Mouse (Mus musculus): ENCODE measurements around the gene Sec1. TPM values are rescaled to one million over a fixed set of nuclear protein-coding genes. Genes with fewer than 3 reads are reported as not detected.

Sec1 gene
- under 1 TPM; 0.20 to 0.30 TPM for total RNA-seq (2021)
- long read RNA-seq, experiment 1, partial matches to known transcripts, result 1 of 2 reads
- long read RNA-seq, experiment 1, other reads (novel, unspliced or antisense), result 1 of 2 reads
- long read RNA-seq, experiment 2, result 0 reads

DNA sequence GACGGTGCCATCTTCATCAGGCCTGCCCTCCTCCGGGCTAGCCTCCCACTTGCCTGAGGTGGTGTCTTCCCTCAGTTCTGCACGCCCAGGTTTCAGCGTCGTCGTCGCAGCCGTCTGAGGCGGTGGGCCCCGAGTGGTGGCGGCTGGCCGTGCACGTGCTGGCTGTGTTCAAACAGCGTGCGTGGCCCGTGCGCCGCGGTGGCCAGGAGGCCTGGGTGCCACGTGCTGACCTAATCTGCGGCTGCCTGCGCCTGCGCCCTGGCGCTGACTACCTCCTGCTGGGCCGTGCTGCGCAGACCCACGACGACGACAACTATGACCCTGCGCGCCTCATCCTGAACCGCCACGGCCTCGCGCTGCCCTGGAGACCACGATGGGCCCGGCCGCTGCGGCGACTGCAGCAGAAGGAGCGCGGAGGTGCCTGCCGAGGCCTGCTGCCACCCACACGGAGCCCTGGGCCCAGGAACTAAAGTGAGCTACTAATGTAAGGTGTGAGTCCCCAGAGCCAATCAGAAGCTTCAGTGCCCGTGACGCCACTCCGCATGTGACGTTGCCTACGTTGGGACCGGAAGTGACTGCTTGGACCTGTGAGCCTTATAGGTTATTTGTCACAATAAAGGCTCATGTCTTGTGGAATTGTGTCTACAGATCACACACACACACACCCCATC lies at the start of gene Sec1:
Gene Sec1 (minus strand): TSS at position 482 of the 671 bp plus-strand sequence.
- intact Hi-C loops (cut with DNase I), result no loop called here
- DNase-seq (ENCODE audit: low spot score in 2 of 2), result no peak

DNA sequence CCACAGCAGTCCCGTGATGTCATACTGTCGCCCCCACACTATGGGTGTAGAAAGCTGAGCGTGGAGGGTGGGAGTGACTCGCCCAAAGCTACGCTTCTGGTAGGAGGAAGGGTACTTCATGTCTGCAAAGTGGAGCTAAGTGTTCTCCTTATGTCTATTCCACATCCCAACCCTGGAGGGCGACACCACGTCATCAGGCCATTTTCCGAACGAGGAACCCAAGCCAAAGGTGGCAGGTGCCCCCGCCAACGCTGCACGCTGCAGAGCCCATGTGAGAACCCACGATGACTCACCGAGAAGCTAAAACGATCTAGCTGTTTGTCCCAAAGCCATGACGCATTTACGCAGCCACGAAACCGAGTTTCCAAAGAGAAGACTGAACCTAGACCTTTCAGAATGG lies 48.1 kb upstream of the Sec1 start:
- intact Hi-C loops (cut with DNase I), result no loop called here
- DNase-seq (ENCODE audit: low spot score in 2 of 2), result peak; percentile 73 to 91

DNA sequence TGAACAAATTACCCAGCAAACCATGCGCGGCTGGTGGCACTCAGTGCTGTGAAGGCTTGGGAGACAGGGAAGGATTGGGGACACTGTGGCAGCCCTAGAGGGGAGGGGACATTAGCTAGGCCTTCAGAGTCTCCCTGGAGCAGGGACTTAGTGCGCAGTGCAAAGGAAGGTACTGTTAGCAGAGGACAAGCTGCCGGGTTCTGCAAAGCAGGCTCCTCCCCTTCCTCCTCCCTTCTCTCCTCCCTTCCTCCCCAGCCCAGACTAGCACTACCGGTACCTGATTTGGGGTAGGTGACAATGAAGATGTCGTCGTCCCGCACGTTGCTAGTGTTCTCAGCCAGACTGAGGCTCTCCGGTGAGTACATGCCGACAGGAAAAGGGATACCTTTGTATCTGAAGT lies 47.6 kb upstream of the Sec1 start:
- DNase-seq (ENCODE audit: low spot score in 2 of 2), result no peak
- intact Hi-C loops (cut with DNase I), result no loop called here

DNA sequence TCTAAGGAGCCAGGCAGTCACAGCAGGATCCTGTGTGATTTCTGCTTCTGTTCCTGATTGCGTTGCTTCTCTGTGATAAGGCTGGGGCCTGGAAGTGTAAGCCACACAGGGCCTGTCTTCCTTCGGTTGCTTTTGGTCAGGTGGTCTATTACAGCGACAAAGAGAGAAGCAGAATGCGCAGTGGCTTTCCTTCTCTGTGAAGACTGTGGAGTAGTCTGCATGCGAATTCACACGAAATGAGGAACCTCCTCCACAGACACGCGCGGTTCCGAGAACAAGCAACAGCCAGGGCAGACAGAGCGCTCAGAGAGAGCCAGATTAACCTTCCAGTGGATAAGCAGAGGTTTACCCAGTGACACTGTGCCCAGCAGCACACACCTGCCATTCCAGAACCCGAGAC lies 47.1 kb upstream of the Sec1 start:
- intact Hi-C loops (cut with DNase I), result no loop called here
- peak in 1 of 2 experiments; percentile 56 for DNase-seq (ENCODE audit: low spot score in 2 of 2)

DNA sequence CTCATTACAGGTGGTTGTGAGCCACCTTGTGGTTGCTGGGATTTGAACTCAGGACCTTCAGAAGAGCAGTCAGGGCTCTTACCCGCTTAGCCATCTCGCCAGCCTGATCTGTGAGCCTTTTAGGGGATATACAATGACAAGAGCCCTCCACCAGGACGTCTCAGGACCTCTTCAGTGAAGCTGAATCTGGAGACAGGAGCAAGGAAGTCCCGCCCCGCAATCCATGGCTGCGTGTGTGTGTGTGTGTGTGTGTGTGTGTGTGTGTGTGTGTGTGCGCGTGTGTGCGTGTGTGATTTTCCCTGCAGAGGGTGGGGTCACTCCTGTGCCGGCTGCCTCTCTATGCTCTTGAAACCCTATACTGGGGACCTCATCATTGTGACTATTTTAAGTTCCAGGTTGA lies 45.6 kb upstream of the Sec1 start:
- intact Hi-C loops (cut with DNase I), result loop anchor here (1.0 to 10.0 kb wide), 3 partner anchors 61 to 272 kb away; partner anchors contain the start of genes Ccdc114 and Emp3
- DNase-seq (ENCODE audit: low spot score in 2 of 2), result no peak

DNA sequence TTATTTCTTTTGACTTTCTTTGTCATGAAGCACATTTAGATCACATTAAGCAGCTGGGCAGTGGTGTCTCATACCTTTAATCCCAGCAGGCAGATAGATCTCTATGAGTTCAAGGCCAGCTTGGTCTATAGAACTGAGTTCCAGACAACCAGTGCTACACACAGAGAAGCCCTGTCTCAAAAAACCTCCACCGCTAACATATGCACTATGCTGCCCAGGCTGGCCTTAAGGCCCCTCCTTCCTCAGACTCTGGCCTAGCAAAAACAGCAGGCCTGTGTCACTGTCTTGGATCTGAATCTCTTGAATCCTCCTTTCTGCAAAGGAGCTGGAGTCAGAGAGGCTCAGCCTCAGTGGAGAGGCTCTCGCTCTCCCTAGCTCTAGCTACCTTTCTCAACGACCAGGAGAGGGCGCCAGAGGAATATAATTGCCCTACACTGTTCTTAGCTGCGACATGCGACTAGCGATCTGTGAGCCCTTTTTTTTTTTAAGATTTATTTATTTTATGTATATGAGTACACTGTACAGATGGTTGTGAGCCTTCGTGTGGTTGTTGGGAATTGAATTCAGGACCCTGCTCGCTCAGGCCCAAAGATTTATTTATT lies 45.1 kb upstream of the Sec1 start:
- intact Hi-C loops (cut with DNase I), result loop anchor here (1.0 to 10.0 kb wide), 3 partner anchors 62 to 273 kb away; partner anchors contain the start of genes Ccdc114 and Emp3
- DNase-seq (ENCODE audit: low spot score in 2 of 2), result peak; percentile 86 to 91

DNA sequence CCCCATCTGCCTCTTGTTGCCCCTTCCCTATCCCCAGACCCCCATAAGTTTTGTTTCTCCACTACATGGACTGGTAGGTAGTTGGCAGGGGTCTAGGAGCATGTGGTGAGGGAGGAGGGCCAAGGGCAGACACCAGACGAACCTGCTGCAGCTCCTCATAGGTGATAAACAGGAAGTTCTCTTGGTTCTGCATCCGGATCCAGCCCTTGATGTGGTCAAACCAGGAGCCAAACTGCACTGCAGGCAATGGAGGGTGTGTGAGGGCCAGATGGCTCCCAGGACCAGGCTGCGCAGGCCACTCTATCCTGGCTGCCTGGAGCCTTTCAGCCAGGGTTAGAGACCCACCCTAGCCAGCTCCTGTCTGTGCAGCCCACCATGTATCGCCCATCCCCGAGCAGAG lies 39.3 kb upstream of the Sec1 start:
- intact Hi-C loops (cut with DNase I), result loop anchor here (10.0 kb wide), 1 partner anchor 191 kb away; the partner anchor contains the start of genes Ccdc114 and Emp3
- no peak for DNase-seq (ENCODE audit: low spot score in 2 of 2)

DNA sequence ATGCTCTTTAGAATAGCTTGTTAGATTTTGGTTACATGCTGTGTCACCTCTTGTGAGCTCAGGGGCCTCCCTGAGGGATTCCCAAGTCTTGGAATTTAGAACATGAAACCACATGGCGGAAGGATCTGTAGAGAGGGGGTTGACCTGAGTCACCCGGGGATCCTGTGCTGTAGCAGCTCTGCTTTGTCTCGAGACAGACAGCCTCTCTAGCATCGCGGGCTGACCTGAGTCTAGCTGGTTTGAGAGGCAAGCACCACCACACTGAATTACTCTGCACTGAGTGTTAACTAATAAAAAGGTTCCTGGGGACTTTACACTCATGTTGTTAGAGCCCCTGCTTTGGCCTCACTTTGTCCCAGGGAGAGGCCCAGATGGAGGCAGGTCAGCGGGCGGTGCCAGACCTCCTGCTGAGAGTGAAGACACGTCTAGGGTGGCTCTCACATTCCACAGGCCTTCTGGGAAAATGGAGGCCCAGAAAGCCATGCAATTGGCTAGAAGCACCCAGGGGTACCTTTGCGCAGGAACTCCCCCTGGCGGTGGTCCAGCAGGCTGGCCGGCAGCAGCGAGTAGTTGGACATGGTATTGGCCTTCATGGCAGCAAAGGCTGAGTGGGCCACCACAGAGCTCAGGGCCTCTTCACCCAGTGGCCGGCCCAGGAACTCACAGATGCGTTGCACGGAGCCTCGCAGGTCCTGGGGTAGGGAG lies 36.7 kb upstream of the Sec1 start:
- no peak for DNase-seq (ENCODE audit: low spot score in 2 of 2)

DNA sequence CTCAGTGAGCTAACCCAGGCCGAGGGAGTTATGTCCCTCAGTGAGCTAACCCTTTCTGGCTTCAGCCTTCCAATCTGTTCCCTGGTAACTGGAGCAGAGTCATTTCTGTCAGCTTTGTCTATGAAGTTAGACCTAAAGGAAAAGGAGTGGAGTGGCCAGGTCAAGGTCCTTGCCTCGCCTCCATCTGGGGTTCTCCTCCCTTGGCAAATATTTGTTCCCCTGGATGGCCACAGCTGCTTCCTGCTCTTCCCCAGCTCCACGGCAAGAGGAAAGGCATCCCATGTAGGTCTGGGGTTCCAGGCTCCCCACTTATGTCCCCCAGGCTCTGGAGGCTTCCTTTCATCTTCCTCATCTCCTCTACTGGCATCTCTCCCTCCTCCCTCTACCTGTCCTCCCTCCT lies 33.4 kb upstream of the Sec1 start:
- intact Hi-C loops (cut with DNase I), result no loop called here
- DNase-seq (ENCODE audit: low spot score in 2 of 2), result no peak

More for the DNA sequence above, 36.7 kb upstream of the Sec1 start:
- intact Hi-C loops (cut with DNase I), result loop anchor here (10.0 kb wide), 1 partner anchor 194 kb away; the partner anchor contains the start of genes Ccdc114 and Emp3

DNA sequence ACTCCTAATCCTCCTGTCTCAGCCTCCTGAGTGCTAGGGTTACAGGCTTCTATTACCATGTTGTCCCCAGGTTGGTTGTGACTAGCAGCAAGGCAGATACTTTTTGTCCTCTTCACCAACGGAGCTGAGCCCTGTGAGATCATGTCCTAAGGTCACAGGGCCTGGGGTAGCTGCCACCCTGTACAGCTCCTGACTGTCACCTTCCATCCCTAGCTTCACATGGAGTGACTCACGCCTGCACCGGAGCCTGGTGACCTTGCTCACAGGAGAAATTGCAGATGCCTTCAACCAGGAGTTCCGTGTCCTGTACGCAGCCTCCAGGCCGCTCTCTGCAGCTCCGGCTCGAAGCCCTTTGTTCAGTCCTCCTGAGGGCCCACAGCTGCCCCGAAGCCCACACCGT lies 32.2 kb upstream of the Sec1 start:
- no peak for DNase-seq (ENCODE audit: low spot score in 2 of 2)
- intact Hi-C loops (cut with DNase I), result no loop called here

DNA sequence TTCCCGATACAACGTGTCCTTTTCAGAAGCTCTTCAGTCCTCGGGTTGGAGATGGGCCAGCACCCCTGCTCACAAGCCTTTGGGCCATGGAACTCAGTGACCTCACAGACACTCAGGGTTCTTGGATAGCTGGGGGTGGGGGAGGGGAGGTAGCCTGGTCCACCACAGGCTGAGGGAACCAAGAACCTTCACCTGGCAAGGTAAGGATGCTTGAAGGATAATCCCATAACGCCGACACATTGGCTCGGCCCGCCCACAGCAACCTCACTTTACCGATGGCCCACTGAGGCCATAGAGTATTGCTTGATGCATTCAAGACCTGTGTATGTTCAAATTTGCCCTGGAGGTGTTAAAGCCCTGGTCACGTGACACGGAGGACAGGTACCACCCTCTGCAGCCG lies 31.5 kb upstream of the Sec1 start, which contains the start of gene Spaca4:
Gene Spaca4 (minus strand): TSS at position 101 of the 400 bp plus-strand sequence.
- no peak for DNase-seq (ENCODE audit: low spot score in 2 of 2)
- intact Hi-C loops (cut with DNase I), result no loop called here

DNA sequence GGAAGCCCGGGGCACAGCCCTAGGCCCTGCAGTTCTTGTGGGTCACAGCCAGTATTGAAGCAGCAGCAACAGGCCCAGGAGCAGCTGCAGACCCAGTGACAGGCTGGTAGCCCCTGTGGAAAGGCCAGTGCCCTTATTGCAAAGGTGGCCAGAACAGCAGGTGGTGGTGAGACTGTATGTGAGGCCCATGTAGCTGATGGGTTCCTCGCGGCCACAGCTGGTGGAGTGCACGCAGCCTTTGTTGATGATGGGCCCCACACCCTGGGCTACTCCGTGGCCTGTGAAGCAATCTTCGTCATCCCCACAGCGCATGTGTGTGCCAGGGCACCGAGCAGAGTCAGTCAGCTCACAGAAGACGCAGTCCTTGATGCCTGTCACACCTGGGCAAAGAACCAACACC lies 30.9 kb upstream of the Sec1 start:
- intact Hi-C loops (cut with DNase I), result no loop called here
- DNase-seq (ENCODE audit: low spot score in 2 of 2), result no peak

DNA sequence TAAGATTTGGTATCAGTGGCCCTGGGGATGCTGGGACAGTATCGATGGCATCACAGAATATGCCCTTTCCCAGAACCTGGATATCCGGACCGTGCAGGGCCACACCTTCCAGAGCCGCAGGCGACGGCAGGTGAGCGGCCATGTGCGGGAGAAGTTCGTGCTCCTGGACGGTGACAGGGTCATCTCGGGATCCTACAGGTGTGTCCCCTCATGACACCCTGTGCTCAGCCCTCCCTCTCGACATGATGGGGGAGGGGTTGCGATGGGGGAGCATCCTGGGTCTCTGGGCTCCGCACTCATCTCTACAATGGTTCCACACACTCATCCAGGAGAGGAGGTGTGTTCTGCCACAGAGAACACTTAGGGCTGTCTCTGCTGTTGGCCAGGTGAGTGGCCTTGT lies 29.6 kb upstream of the Sec1 start:
- no peak for DNase-seq (ENCODE audit: low spot score in 2 of 2)
- intact Hi-C loops (cut with DNase I), result no loop called here

DNA sequence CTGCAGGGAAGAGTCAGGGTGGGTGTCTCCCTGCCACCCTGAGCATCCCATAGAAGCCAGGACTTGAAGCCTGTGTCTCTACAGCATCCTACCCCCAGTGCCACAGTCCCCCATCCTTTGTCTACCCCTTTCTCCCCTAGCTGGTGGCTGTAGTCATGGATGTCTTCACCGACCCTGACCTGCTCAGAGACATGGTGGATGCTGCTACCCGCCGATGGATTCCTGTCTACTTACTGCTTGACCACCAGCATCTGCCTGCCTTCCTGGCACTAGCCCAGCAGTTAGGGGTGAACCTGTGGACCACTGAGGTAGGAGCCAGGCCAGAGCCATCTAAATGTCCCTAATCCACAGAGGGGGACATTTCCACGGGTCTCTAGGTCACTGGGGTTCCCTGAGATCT lies 29.1 kb upstream of the Sec1 start:
- no peak for DNase-seq (ENCODE audit: low spot score in 2 of 2)

DNA sequence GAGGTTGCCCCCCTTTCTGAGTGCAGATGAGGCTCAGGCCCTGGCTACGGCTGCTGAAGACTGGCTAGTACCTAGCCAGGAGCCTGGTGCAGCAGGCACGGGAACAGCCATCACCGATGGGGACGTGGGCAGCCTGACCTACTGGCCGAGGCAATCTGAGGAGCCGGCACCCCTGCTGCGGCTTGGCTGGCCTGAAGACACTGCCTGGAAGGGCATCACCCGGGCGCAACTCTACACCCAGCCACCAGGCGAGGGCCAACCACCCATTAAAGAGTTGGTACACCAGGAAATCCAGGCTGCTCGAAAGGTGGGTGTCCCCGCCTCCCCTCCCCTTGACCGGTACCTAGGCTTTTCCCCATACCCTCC lies 28.1 kb upstream of the Sec1 start:
- intact Hi-C loops (cut with DNase I), result no loop called here
- no peak for DNase-seq (ENCODE audit: low spot score in 2 of 2)

More for the DNA sequence above, 29.1 kb upstream of the Sec1 start:
- intact Hi-C loops (cut with DNase I), result no loop called here

DNA sequence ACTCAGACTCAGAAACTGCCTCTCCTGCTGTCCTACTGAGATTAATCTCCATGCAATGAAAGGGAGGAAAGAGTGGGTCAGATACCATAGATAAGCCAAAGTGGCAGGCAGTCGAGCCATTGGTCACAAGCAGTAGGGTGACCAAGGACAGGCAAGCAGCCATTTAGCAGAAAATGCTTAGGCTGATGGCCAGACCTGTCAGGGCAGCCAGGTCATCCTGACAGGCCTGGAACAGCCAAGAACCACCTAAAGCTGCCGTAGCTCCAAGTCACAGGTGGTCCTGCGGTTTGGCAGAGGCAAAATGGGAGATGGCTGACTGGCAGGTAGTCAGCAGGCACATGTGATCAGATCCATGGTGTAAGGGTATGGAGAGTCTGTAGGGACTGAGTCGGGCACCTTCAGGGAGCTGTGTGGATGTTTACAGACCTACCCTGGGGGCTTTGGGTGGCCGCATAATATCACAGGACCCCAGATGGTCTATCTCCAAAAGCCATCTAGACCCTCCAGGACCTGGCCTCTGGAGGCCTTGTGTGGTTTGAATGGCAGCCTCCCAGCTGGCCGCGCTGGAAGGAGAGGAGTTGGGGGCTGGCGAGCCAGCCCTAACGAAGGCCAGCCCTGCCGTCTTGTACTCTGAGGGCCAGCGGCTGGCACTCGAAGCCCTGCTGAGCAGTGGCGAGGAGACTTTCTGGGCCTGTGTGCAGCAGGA lies 27.6 kb upstream of the Sec1 start:
- intact Hi-C loops (cut with DNase I), result no loop called here
- DNase-seq (ENCODE audit: low spot score in 2 of 2), result no peak

DNA sequence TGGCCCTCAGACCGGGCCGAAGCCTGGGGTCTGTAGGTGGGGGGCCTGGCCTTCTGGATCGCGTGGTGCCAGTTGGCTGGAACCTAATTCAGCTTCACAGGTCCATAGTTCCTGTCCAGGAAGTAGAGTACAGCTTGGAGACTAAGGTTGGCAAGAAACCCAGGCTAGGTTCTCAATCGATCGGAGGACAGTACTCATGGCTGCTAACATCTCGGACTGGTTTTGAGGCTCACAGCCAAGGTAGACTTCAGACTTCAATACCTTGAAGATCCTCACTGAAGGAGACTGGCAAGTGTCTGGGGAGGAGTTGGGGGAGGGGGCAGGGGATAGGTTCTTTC lies 27.0 kb upstream of the Sec1 start:
- intact Hi-C loops (cut with DNase I), result no loop called here

DNA sequence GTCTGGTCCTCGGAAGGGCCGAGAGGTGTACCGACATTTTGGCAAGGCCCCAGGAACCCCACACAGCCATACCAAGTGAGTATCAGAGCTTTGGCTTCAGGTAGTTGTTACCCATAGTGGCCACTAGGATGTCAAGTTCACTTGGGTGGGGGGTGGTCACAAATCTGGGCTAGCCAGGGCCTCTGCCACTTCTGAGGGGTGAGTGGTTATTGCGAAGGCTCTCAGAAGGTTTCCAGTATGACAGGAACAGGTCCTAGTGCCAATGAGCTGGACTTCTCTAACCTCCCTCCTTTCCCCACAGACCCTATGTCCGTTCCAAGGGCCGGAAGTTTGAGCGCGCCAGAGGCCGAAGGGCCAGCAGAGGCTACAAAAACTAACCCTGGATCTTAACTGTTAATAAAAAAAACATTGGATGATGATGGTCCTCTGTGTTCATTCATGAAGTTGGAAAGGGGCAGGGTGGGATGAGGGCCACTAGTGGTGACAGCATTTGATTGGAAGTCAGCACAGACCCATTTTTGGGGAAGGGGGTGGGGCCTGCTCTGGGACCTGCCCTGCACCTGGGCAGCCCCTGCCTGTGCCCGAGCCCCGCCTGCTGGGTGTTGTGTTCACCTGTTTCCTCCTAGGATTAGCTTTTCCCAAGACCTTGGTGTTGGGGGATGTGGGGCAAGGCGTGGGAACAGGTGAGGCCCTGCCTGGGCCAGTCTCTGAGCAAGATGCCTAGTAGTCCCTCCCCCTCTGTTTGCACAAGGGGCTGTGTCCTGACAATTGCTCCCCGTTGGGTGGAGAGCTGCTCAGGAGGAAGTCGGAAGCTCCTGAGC lies 26.4 kb upstream of the Sec1 start, which contains the start of gene Fam83e:
Gene Fam83e (plus strand): TSS at position 800 of the 821 bp plus-strand sequence.
- intact Hi-C loops (cut with DNase I), result no loop called here
- DNase-seq (ENCODE audit: low spot score in 2 of 2), result no peak

More for the DNA sequence above, 27.0 kb upstream of the Sec1 start:
- DNase-seq (ENCODE audit: low spot score in 2 of 2), result no peak

Measured in left cerebral cortex, postnatal 14 days (tissue).